Mouse (Mus musculus): ENCODE data around the gene 1110032A03Rik. TPM values are rescaled to one million over a fixed set of nuclear protein-coding genes. Genes with fewer than 3 reads are reported as not detected.
A peak's percentile ranks its signal among the peaks of the same experiment; 100 is the strongest.

1110032A03Rik gene
- polyA plus RNA-seq, 1 experiment from 2014 or later, result 19.9 TPM

DNA sequence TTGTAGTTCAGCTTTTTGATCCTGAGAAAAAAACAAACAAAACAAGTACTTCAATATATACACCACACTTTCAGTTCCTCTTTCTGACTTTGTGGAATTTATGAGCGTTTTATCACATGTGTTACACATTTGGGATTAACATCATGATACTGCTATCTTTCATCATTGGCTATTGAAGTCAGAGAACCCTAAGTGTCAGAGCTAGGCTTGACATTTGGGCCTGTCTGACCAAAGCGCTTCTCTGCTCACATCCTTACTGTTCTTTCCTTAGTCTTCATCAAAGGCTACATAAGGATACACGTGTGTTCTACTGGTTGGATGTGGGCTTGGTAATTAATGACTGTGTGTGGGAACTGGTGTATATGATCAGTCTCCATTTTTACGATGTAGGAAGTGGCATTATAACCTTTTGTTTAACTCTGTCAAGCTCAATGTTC, 1.3 kb downstream of the 1110032A03Rik start:
- Histone ChIP-seq H3K27me3 (replicated peaks) (no peaks in the 10 kb centered on the region), H3K9ac (0 out of 2 replicates have a peak overlapping the region, but pooled peaks have one; percentile 28), H3K4me2 (peak overlapping the region; percentile 33; the same call in 1 of the 2 replicates), H3K4me1 (replicated peaks) (peaks cover 15% of the 10 kb centered on the region), H3K36me3 (peaks cover 17% of the 10 kb centered on the region), H3K27ac (ENCODE audit: poor library complexity, severe bottlenecking) (no peak overlapping the region), H3K9me3 (replicated peaks) (no peaks in the 10 kb centered on the region), H3K4me3 (no peak overlapping the region)
- no peak for ATAC-seq (ENCODE audit: insufficient number of reproducible peaks, low FRiP score)
- WGBS, result 73% methylated on average over 4 of the region's 4 CpGs

GRCm38 (mm10) chr9:50770011-50770410, 5.3 kb downstream of the 1110032A03Rik start:
- no peak overlapping the region for H3K4me2 ChIP-seq
- no peak overlapping the region for H3K4me3 ChIP-seq
- no peak overlapping the region for H3K27ac ChIP-seq (ENCODE audit: poor library complexity, severe bottlenecking)
- no peak overlapping the region for H3K9ac ChIP-seq
- WGBS, result 64% methylated on average over 2 of the region's 2 CpGs
- peaks cover 13% of the 10 kb centered on the region for H3K4me1 ChIP-seq (replicated peaks)
- no peaks in the 10 kb centered on the region for H3K9me3 ChIP-seq (replicated peaks)
- ATAC-seq (ENCODE audit: insufficient number of reproducible peaks, low FRiP score), result no peak
- no peaks in the 10 kb centered on the region for H3K27me3 ChIP-seq (replicated peaks)
- peaks cover 10% of the 10 kb centered on the region for H3K36me3 ChIP-seq

DNA sequence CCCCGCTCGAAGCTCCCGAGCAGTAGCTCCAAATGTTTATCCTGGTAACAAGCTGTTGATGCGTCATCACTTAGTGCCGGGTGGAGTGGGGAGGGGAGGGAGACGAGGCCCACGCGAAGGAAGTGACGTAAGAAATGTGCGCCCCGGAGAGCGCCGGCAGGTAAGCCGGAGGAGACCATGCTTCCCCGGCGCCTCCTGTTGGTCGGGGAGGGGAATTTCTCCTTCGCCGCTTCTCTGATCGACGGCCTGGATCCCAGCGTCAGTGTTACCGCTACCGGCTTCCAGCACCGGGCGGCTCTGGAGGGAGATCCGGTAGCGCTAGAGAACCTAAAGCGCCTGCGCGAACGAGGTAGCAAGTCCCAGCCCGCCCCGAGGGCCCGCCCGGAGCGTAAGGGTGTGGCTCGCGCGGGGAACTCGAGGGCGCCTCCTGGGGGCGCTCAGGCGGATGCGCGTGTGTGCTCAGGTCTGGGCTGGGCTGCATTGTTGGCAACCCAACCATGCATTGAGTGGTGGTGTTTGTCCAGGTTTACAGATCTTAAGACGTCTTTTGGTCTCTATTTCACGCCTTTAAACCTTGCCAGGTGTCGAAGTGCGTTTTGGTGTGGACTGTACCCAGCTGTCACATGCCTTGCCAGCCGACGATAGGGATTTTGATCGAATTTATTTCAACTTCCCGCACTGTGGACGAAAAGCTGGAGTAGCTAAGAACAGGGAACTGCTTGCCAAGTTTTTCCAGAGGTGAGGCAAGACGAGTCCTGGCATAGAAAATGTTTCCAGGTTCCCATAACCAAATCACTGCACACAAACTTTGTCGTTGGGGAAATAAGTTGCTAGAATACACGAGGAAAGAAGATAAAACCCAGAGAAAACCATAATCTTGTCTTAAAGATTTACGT, 7.0 kb downstream of the 1110032A03Rik start, which contains the start of gene Fdxacb1:
Fdxacb1 (plus strand) TSS at position 130 of the 896 bp plus-strand sequence.
- Histone ChIP-seq H3K36me3 (peaks cover 10% of the 10 kb centered on the region), H3K9ac (peak within 1 kb of the TSS; percentile 70), H3K4me1 (replicated peaks) (peaks cover 13% of the 10 kb centered on the region), H3K4me2 (peak within 1 kb of the TSS; percentile 92), H3K9me3 (replicated peaks) (no peaks in the 10 kb centered on the region), H3K27ac (ENCODE audit: poor library complexity, severe bottlenecking) (peak within 1 kb of the TSS; percentile 91), H3K4me3 (peak within 1 kb of the TSS; percentile 62), H3K27me3 (replicated peaks) (no peaks in the 10 kb centered on the region)
- WGBS, result 3% methylated on average over 59 of the region's 59 CpGs
- peak; percentile 98 for ATAC-seq (ENCODE audit: insufficient number of reproducible peaks, low FRiP score)

- peak overlapping the region; percentile 91 for H3K27ac ChIP-seq (ENCODE audit: poor library complexity, severe bottlenecking)
- H3K4me3 ChIP-seq, result peak overlapping the region; percentile 62
- H3K36me3 ChIP-seq, result peaks cover 10% of the 10 kb centered on the region
- H3K9ac ChIP-seq, result peak overlapping the region; percentile 70
- H3K4me2 ChIP-seq, result peak overlapping the region; percentile 92
- peak; percentile 1; the same call in 1 of the 2 replicates for ATAC-seq (ENCODE audit: insufficient number of reproducible peaks, low FRiP score)
- WGBS, result 6% methylated on average over 17 of the region's 17 CpGs
- no peaks in the 10 kb centered on the region for H3K9me3 ChIP-seq (replicated peaks)
- H3K27me3 ChIP-seq (replicated peaks), result no peaks in the 10 kb centered on the region
- H3K4me1 ChIP-seq (replicated peaks), result peaks cover 13% of the 10 kb centered on the region
These were observed 7.7 kb downstream of the 1110032A03Rik start for GRCm38 (mm10) chr9:50767531-50768106.

- H3K9me3 ChIP-seq (replicated peaks), result no peaks in the 10 kb centered on the region
- H3K4me3 ChIP-seq, result no peak overlapping the region
- no peak for ATAC-seq (ENCODE audit: insufficient number of reproducible peaks, low FRiP score)
- no peaks in the 10 kb centered on the region for H3K27me3 ChIP-seq (replicated peaks)
- no peak overlapping the region for H3K27ac ChIP-seq (ENCODE audit: poor library complexity, severe bottlenecking)
- H3K4me2 ChIP-seq, result no peak overlapping the region
- H3K9ac ChIP-seq, result no peak overlapping the region
- no peaks in the 10 kb centered on the region; the same call in 1 of the 2 replicates for H3K36me3 ChIP-seq
- peaks cover 4% of the 10 kb centered on the region for H3K4me1 ChIP-seq (replicated peaks)
- WGBS, result 64% methylated on average over 1 of the region's 1 CpGs
These were observed 12.0 kb downstream of the 1110032A03Rik start for GRCm38 (mm10) chr9:50763331-50763730.

GRCm38 (mm10) chr9:50761520-50762243, 13.6 kb downstream of the 1110032A03Rik start:
- no peak for ATAC-seq (ENCODE audit: insufficient number of reproducible peaks, low FRiP score)
- Histone ChIP-seq H3K27me3 (replicated peaks) (no peaks in the 10 kb centered on the region), H3K4me2 (no peak overlapping the region), H3K4me1 (replicated peaks) (no peaks in the 10 kb centered on the region), H3K9me3 (replicated peaks) (no peaks in the 10 kb centered on the region), H3K27ac (ENCODE audit: poor library complexity, severe bottlenecking) (no peak overlapping the region), H3K36me3 (peaks cover 3% of the 10 kb centered on the region), H3K4me3 (no peak overlapping the region), H3K9ac (no peak overlapping the region)
- WGBS, result 61% methylated on average over 6 of the region's 6 CpGs

DNA sequence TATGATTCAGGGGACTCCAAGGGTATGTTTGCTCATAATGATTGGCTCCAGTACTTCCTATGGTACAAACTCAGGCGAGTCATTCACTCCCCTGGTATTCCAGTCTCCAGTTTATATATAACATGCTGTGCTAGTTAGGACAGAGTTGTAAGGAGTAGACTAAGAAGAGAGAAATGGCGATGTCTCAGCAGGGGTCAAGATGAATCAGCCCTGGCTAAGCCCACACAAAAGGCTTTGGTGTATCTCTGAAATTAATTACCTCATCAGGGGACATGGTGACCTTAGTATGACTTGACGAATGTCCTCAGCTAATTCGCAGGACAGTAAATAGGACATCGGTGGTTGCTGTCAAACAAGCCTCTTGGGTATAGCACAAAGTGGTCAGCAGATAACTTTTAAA, 18.6 kb downstream of the 1110032A03Rik start:
- no peak overlapping the region for H3K4me3 ChIP-seq
- peaks cover 28% of the 10 kb centered on the region for H3K4me1 ChIP-seq (replicated peaks)
- H3K4me2 ChIP-seq, result no peak overlapping the region
- H3K36me3 ChIP-seq, result peaks cover 21% of the 10 kb centered on the region
- ATAC-seq (ENCODE audit: insufficient number of reproducible peaks, low FRiP score), result no peak
- H3K9me3 ChIP-seq (replicated peaks), result no peaks in the 10 kb centered on the region
- WGBS, result 65% methylated on average over 5 of the region's 5 CpGs
- no peak overlapping the region for H3K9ac ChIP-seq
- no peaks in the 10 kb centered on the region for H3K27me3 ChIP-seq (replicated peaks)
- no peak overlapping the region for H3K27ac ChIP-seq (ENCODE audit: poor library complexity, severe bottlenecking)

DNA sequence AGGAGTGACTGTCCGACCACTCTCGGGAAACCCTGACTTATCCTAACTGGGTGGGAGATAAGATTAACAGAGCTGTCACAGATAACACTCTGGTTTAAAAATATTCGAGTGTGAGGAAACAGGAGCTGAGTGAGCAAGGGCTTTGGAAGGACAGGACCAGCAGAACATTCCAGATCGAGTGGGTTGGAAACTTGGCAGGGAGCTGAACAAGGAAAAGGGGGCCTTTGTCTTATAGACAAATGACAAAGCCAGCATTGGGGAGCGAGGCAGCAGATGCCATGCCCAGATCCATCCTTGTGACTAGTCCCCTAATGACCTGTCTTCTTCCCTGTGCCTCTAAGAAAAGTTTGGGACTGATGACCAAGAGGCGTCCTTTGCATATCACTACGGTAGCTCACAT, 21.4 kb downstream of the 1110032A03Rik start:
- no peaks in the 10 kb centered on the region for H3K27me3 ChIP-seq (replicated peaks)
- H3K4me3 ChIP-seq, result peak overlapping the region; percentile 74
- H3K4me2 ChIP-seq, result peak overlapping the region; percentile 66
- 9% methylated on average over 7 of the region's 7 CpGs for WGBS
- ATAC-seq (ENCODE audit: insufficient number of reproducible peaks, low FRiP score), result no peak
- peaks cover 32% of the 10 kb centered on the region for H3K4me1 ChIP-seq (replicated peaks)
- peaks cover 21% of the 10 kb centered on the region for H3K36me3 ChIP-seq
- H3K9me3 ChIP-seq (replicated peaks), result no peaks in the 10 kb centered on the region
- H3K27ac ChIP-seq (ENCODE audit: poor library complexity, severe bottlenecking), result peak overlapping the region; percentile 99
- H3K9ac ChIP-seq, result peak overlapping the region; percentile 93

GRCm38 (mm10) chr9:50752784-50753615, 22.3 kb downstream of the 1110032A03Rik start:
- ATAC-seq (ENCODE audit: insufficient number of reproducible peaks, low FRiP score), result peak; percentile 84
- peaks cover 21% of the 10 kb centered on the region for H3K36me3 ChIP-seq
- H3K9me3 ChIP-seq (replicated peaks), result no peaks in the 10 kb centered on the region
- H3K4me1 ChIP-seq (replicated peaks), result peaks cover 37% of the 10 kb centered on the region
- peak overlapping the region; percentile 99 for H3K27ac ChIP-seq (ENCODE audit: poor library complexity, severe bottlenecking)
- H3K4me3 ChIP-seq, result peak overlapping the region; percentile 74
- WGBS, result 34% methylated on average over 17 of the region's 17 CpGs
- peak overlapping the region; percentile 66 for H3K4me2 ChIP-seq
- no peaks in the 10 kb centered on the region for H3K27me3 ChIP-seq (replicated peaks)
- H3K9ac ChIP-seq, result peak overlapping the region; percentile 93

GRCm38 (mm10) chr9:50752054-50752602, 23.2 kb downstream of the 1110032A03Rik start, which contains the start of gene Hspb2:
Gene Hspb2 (minus strand): TSS chr9:50752354.
- Histone ChIP-seq H3K4me3 (peak within 1 kb of the TSS; percentile 74), H3K27ac (ENCODE audit: poor library complexity, severe bottlenecking) (peak within 1 kb of the TSS; percentile 99), H3K9ac (peak within 1 kb of the TSS; percentile 93), H3K4me2 (peak within 1 kb of the TSS; percentile 66), H3K9me3 (replicated peaks) (no peaks in the 10 kb centered on the region), H3K36me3 (peaks cover 21% of the 10 kb centered on the region), H3K4me1 (replicated peaks) (peaks cover 44% of the 10 kb centered on the region), H3K27me3 (replicated peaks) (no peaks in the 10 kb centered on the region)
- WGBS, result 33% methylated on average over 14 of the region's 14 CpGs
- ATAC-seq (ENCODE audit: insufficient number of reproducible peaks, low FRiP score), result peak; percentile 83
